Mouse (Mus musculus) lung, embryonic 16.5 days (tissue): ENCODE measurements around the gene Psmb8. TPM values are rescaled to one million over a fixed set of nuclear protein-coding genes. Genes with fewer than 3 reads are reported as not detected.

Experiments used
- ATAC-seq: fragments of 200-750 bp; cut with Nextera tagmentation; 2 replicates; pipeline ENCODE4 v1.8.0; 2017; ENCODE audit warnings: low read depth, mild to moderate bottlenecking, moderate library complexity
- H3K27ac ChIP-seq: fragments of 300-500 bp; sonication (generic); 2 replicates; pipeline ENCODE4 v1.5.1; 2014; ENCODE audit warnings: mild to moderate bottlenecking, control low read depth, low read length
- H3K27me3 ChIP-seq: fragments of 300-500 bp; sonication (generic); 2 replicates; pipeline ENCODE4 v1.6.1; 2014; ENCODE audit warnings: low read depth, low read length, mixed read lengths; ENCODE audit not compliant: control insufficient read depth, insufficient read depth
- H3K36me3 ChIP-seq: fragments of 300-500 bp; sonication (generic); 2 replicates; pipeline ENCODE4 v1.6.1; 2014; ENCODE audit warnings: low read length; ENCODE audit not compliant: control insufficient read depth, insufficient read depth
- H3K4me1 ChIP-seq: fragments of 300-500 bp; sonication (generic); replicated peaks from 2 replicates; pipeline ENCODE4 v1.6.1; 2014; ENCODE audit warnings: low read length, mixed read lengths; ENCODE audit not compliant: control insufficient read depth, insufficient read depth
- H3K4me2 ChIP-seq: fragments of 300-500 bp; sonication (generic); 2 replicates; pipeline ENCODE4 v1.6.1; 2014; ENCODE audit warnings: low read depth, low read length, control low read depth
- H3K4me3 ChIP-seq: fragments of 300-500 bp; sonication (generic); 2 replicates; pipeline ENCODE4 v1.5.1; 2014; ENCODE audit warnings: mild to moderate bottlenecking, low read length, control low read depth
- H3K9ac ChIP-seq: fragments of 300-500 bp; sonication (generic); 2 replicates; pipeline ENCODE4 v1.6.1; 2014; ENCODE audit warnings: low read length, control low read depth
- H3K9me3 ChIP-seq: fragments of 300-500 bp; sonication (generic); 2 replicates; pipeline ENCODE4 v1.6.1; 2016; ENCODE audit warnings: low read length; ENCODE audit not compliant: control insufficient read depth
- WGBS: fragments of 180-500 bp; shearing (Covaris S2); extraction: QIAGEN DNeasy Blood & Tissue Kit; methylation state at CpG from one replicate; pipeline ENCODE4 v1.1.7; 2014; 5-methylcytosine and 5-hydroxymethylcytosine counted together
- polyA plus RNA-seq: library from polyadenylated mRNA; unstranded; fragments of >200 nt; fragmentation: Nextera tagmentation; extraction: Ambion mirVana; gene quantifications from 2 replicates; pipeline ENCODE4 v1.2.1, GENCODE M21; 2015

Gene Psmb8
- polyA plus RNA-seq, 1 experiment from 2014 or later = 21.4 TPM

- peaks cover 8% of the 10 kb centered on the region for H3K4me1 ChIP-seq
- peaks cover 24% of the 10 kb centered on the region for H3K27me3 ChIP-seq
- no peak overlapping the region for H3K27ac ChIP-seq
- ATAC-seq = no peak
- 83% methylated on average over 10 of the region's 10 CpGs for WGBS
- no peak overlapping the region for H3K9ac ChIP-seq
- H3K4me3 ChIP-seq = no peak overlapping the region
- H3K4me2 ChIP-seq = no peak overlapping the region
- H3K36me3 ChIP-seq = no peaks in the 10 kb centered on the region
- no peaks in the 10 kb centered on the region for H3K9me3 ChIP-seq
Measured at GRCm38 (mm10) chr17:34200047-34200446, 2.5 kb downstream of the Psmb8 start.

- WGBS = 82% methylated on average over 16 of the region's 16 CpGs
- Histone ChIP-seq H3K36me3 (no peaks in the 10 kb centered on the region), H3K9me3 (no peaks in the 10 kb centered on the region), H3K4me1 (peaks cover 16% of the 10 kb centered on the region), H3K9ac (no peak overlapping the region), H3K27me3 (peaks cover 23% of the 10 kb centered on the region), H3K4me3 (no peak overlapping the region), H3K4me2 (no peak overlapping the region), H3K27ac (no peak overlapping the region)
- ATAC-seq = no peak
Measured at GRCm38 (mm10) chr17:34200772-34201505, 3.4 kb downstream of the Psmb8 start.

- no peak for ATAC-seq
- Histone ChIP-seq H3K4me1 (peaks cover 16% of the 10 kb centered on the region), H3K27me3 (peaks cover 17% of the 10 kb centered on the region), H3K27ac (no peak overlapping the region), H3K36me3 (no peaks in the 10 kb centered on the region), H3K4me3 (no peak overlapping the region), H3K9ac (no peak overlapping the region), H3K4me2 (no peak overlapping the region), H3K9me3 (no peaks in the 10 kb centered on the region)
- 60% methylated on average over 7 of the region's 7 CpGs for WGBS
Measured at GRCm38 (mm10) chr17:34201506-34202055, 4.1 kb downstream of the Psmb8 start.

- H3K9ac ChIP-seq = no peak overlapping the region
- H3K4me1 ChIP-seq = peaks cover 15% of the 10 kb centered on the region
- peaks cover 6% of the 10 kb centered on the region for H3K27me3 ChIP-seq
- H3K9me3 ChIP-seq = no peaks in the 10 kb centered on the region
- no peaks in the 10 kb centered on the region for H3K36me3 ChIP-seq
- no peak overlapping the region for H3K27ac ChIP-seq
- ATAC-seq = no peak
- no peak overlapping the region for H3K4me2 ChIP-seq
- H3K4me3 ChIP-seq = no peak overlapping the region
- WGBS = 76% methylated on average over 4 of the region's 4 CpGs
Measured at GRCm38 (mm10) chr17:34202760-34203442, 5.4 kb downstream of the Psmb8 start.

- peak within 1 kb of the TSS; percentile 30; the same call in 1 of the 2 replicates for H3K27ac ChIP-seq
Measured at GRCm38 (mm10) chr17:34203444-34203843, 5.9 kb downstream of the Psmb8 start, which contains the start of gene Tap2. Tap2 (plus strand) TSS chr17:34203527.

GRCm38 (mm10) chr17:34204303-34205010 is 6.9 kb downstream of the Psmb8 start:
- Histone ChIP-seq H3K4me3 (peak overlapping the region; percentile 71), H3K27me3 (no peaks in the 10 kb centered on the region; the same call in 1 of the 2 replicates), H3K9ac (peak overlapping the region; percentile 77), H3K27ac (peak overlapping the region; percentile 30; the same call in 1 of the 2 replicates), H3K4me1 (peaks cover 11% of the 10 kb centered on the region), H3K9me3 (peaks cover under 1% of the 10 kb centered on the region; the same call in 1 of the 2 replicates), H3K36me3 (no peaks in the 10 kb centered on the region), H3K4me2 (peak overlapping the region; percentile 97)
- ATAC-seq = peak; percentile 77
- 1% methylated on average over 44 of the region's 44 CpGs for WGBS

More at GRCm38 (mm10) chr17:34203444-34203843, 5.9 kb downstream of the Psmb8 start, which contains the start of gene Tap2:
- Histone ChIP-seq H3K4me3 (peak within 1 kb of the TSS; percentile 71), H3K27me3 (peaks cover 6% of the 10 kb centered on the region), H3K36me3 (no peaks in the 10 kb centered on the region), H3K9ac (peak within 1 kb of the TSS; percentile 77), H3K4me1 (peaks cover 11% of the 10 kb centered on the region), H3K9me3 (no peaks in the 10 kb centered on the region), H3K4me2 (peak within 1 kb of the TSS; percentile 97)
- 71% methylated on average over 5 of the region's 5 CpGs for WGBS
- no peak for ATAC-seq

GRCm38 (mm10) chr17:34205021-34205745 is 7.7 kb downstream of the Psmb8 start:
- H3K27ac ChIP-seq = no peak overlapping the region
- no peaks in the 10 kb centered on the region for H3K36me3 ChIP-seq
- WGBS = 12% methylated on average over 18 of the region's 18 CpGs
- peak overlapping the region; percentile 97 for H3K4me2 ChIP-seq
- H3K9me3 ChIP-seq = peaks cover 6% of the 10 kb centered on the region
- peak overlapping the region; percentile 71 for H3K4me3 ChIP-seq
- H3K27me3 ChIP-seq = no peaks in the 10 kb centered on the region; the same call in 1 of the 2 replicates
- peak; percentile 37 for ATAC-seq
- H3K9ac ChIP-seq = peak overlapping the region; percentile 77
- peaks cover 11% of the 10 kb centered on the region for H3K4me1 ChIP-seq

GRCm38 (mm10) chr17:34205746-34206176 is 8.2 kb downstream of the Psmb8 start:
- Histone ChIP-seq H3K4me1 (peaks cover 11% of the 10 kb centered on the region), H3K4me2 (peak overlapping the region; percentile 97), H3K27ac (no peak overlapping the region), H3K9ac (peak overlapping the region; percentile 77), H3K27me3 (peaks cover 1% of the 10 kb centered on the region; the same call in 1 of the 2 replicates), H3K4me3 (peak overlapping the region; percentile 71), H3K36me3 (no peaks in the 10 kb centered on the region), H3K9me3 (peaks cover 6% of the 10 kb centered on the region)
- 22% methylated on average over 9 of the region's 9 CpGs for WGBS
- 0 out of 2 replicates have a peak, but pooled peaks have one; percentile 21 for ATAC-seq
